Mouse (Mus musculus) intestine, embryonic 16.5 days (tissue): ENCODE measurements around the gene Tirap. TPM values are rescaled to one million over a fixed set of nuclear protein-coding genes. Genes with fewer than 3 reads are reported as not detected.

ENCODE experiments used
- ATAC-seq: fragments of 200-750 bp; cut with Nextera tagmentation; 2 replicates; pipeline ENCODE4 v1.8.0; 2017; ENCODE audit warnings: moderate TSS enrichment, moderate library complexity
- H3K27ac ChIP-seq: fragments of 300-500 bp; sonication (generic); 2 replicates; pipeline ENCODE4 v1.5.1; 2014; ENCODE audit warnings: mild to moderate bottlenecking, low read length
- H3K27me3 ChIP-seq: fragments of 300-500 bp; sonication (generic); replicated peaks from 2 replicates; pipeline ENCODE4 v1.6.1; 2014; ENCODE audit warnings: low read length, control low read depth, mixed read lengths; ENCODE audit not compliant: control insufficient read depth, insufficient read depth
- H3K36me3 ChIP-seq: fragments of 300-500 bp; sonication (generic); 2 replicates; pipeline ENCODE4 v1.6.1; 2014; ENCODE audit warnings: low read length, control low read depth; ENCODE audit not compliant: control insufficient read depth, insufficient read depth
- H3K4me1 ChIP-seq: fragments of 300-500 bp; sonication (generic); 2 replicates; pipeline ENCODE4 v1.6.1; 2014; ENCODE audit warnings: low read length, control low read depth, mixed read lengths; ENCODE audit not compliant: control insufficient read depth, insufficient read depth
- H3K4me2 ChIP-seq: fragments of 300-500 bp; sonication (generic); 2 replicates; pipeline ENCODE4 v1.6.1; 2014; ENCODE audit warnings: low read depth, low read length, control low read depth
- H3K4me3 ChIP-seq: fragments of 300-500 bp; sonication (generic); 2 replicates; pipeline ENCODE4 v1.5.1; 2014; ENCODE audit warnings: mild to moderate bottlenecking, low read length
- H3K9ac ChIP-seq: fragments of 300-500 bp; sonication (generic); 2 replicates; pipeline ENCODE4 v1.6.1; 2014; ENCODE audit warnings: low read depth, low read length
- H3K9me3 ChIP-seq: fragments of 300-500 bp; sonication (generic); 2 replicates; pipeline ENCODE4 v1.6.1; 2016; ENCODE audit warnings: low read length, control low read depth; ENCODE audit not compliant: control insufficient read depth
- WGBS: fragments of 180-500 bp; shearing (Covaris S2); extraction: QIAGEN DNeasy Blood & Tissue Kit; methylation state at CpG from one replicate; pipeline ENCODE4 v1.1.7; 2014; 5-methylcytosine and 5-hydroxymethylcytosine counted together
- polyA plus RNA-seq: library from polyadenylated mRNA; unstranded; fragments of >200 nt; fragmentation: Nextera tagmentation; extraction: Ambion mirVana; gene quantifications from 2 replicates; pipeline ENCODE4 v1.2.1, GENCODE M21; 2015

Gene Tirap
- polyA plus RNA-seq, 1 experiment from 2014 or later: 13.4 TPM

DNA sequence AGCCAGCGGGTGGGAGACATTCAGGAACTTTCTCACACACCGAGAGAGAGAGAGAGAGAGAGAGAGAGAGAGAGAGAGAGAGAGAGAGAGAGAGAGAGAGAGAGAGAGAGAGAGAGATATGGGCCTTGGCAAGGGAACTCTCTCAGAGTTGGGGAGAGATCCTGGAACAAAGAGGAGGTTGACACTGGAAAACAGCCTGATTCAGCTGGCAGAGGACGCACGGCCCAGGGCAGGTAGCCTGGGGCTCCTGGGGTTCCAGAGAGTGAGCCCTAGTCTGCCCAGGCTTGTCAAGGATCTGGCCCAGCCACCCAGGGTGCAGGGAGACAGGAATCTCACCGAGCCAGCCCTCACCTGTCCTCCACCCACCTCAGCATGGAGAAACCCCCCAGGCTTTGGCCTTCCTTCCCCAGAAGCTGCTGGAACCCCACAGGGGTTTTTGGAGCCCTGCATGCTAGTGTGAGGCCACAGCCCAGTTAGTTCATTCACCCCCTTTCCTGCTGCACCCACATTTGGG, 60.8 kb downstream of the Tirap start:
- 84% methylated on average over 5 of the region's 5 CpGs for WGBS
- Histone ChIP-seq H3K4me3 (no peak overlapping the region), H3K4me1 (no peaks in the 10 kb centered on the region; the same call in 1 of the 2 replicates), H3K4me2 (no peak overlapping the region), H3K9me3 (no peaks in the 10 kb centered on the region), H3K9ac (no peak overlapping the region), H3K36me3 (0 out of 2 replicates have a peak, but pooled peaks cover 6% of the 10 kb centered on the region), H3K27ac (no peak overlapping the region), H3K27me3 (no peaks in the 10 kb centered on the region)
- no peak for ATAC-seq

DNA sequence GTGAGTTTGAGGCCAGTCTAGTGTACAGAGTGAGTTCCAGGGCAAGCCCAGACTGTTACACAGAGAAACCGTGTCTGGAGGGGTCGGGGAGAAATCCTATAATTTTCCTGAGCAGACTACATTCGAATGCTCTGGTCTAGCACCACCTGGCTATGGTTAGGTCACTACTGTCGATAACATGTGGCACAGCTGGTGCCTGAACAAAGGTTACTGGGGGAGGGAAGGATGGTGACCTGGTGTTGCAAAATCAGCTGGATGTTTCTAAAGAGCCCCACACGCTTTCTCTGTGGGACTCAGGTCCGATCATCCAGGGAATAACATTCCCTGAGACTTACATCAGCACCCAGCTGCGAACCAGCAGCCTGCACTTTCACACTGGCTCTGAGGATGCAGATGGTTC, 62.1 kb downstream of the Tirap start:
- H3K27ac ChIP-seq: no peak overlapping the region
- H3K9me3 ChIP-seq: no peaks in the 10 kb centered on the region
- H3K4me3 ChIP-seq: no peak overlapping the region
- H3K4me1 ChIP-seq: no peaks in the 10 kb centered on the region; the same call in 1 of the 2 replicates
- 0 out of 2 replicates have a peak, but pooled peaks cover 6% of the 10 kb centered on the region for H3K36me3 ChIP-seq
- H3K9ac ChIP-seq: no peak overlapping the region
- peak; percentile 43 for ATAC-seq
- no peaks in the 10 kb centered on the region for H3K27me3 ChIP-seq
- WGBS: 68% methylated on average over 7 of the region's 7 CpGs
- H3K4me2 ChIP-seq: no peak overlapping the region

DNA sequence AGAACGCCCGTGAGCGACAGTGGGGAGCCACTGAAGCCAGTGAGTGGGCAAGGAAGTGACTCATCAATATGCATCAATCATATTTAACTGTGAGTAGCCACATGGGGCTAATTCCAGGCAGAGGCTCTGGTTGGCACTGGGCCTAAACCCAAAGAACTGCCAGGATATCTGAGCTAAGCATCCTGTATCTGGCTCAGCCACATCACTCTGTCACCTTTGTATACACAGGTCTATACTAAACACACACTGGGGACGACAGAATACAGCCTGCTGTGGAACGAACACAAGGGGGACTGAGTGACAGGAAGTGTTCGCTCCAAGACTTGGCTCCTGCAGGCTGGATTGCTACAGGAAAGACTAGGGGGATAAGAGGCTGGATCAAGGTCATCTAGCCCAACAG, 64.5 kb downstream of the Tirap start:
- H3K27ac ChIP-seq: no peak overlapping the region
- H3K4me2 ChIP-seq: no peak overlapping the region
- no peak overlapping the region for H3K4me3 ChIP-seq
- H3K27me3 ChIP-seq: no peaks in the 10 kb centered on the region
- H3K9ac ChIP-seq: no peak overlapping the region
- H3K36me3 ChIP-seq: 0 out of 2 replicates have a peak, but pooled peaks cover 6% of the 10 kb centered on the region
- no peak for ATAC-seq
- H3K4me1 ChIP-seq: peaks cover 5% of the 10 kb centered on the region; the same call in 1 of the 2 replicates
- no peaks in the 10 kb centered on the region for H3K9me3 ChIP-seq
- WGBS: 56% methylated on average over 6 of the region's 6 CpGs

Other genes starting within 250 kb of the Tirap start
- 250 and 291 TPM in 2 replicates for gene St3gal4, start 81.0 kb downstream of the Tirap start, polyA plus RNA-seq
- 73.5 and 88.2 TPM in 2 replicates for gene Dcps, start 24.2 kb downstream of the Tirap start, polyA plus RNA-seq
- 115 and 119 TPM in 2 replicates for gene Srpr, start 116 bp downstream of the Tirap start, polyA plus RNA-seq
- 41.7 and 46.3 TPM in 2 replicates for gene Foxred1, start 10.8 kb upstream of the Tirap start, polyA plus RNA-seq
- 58.2 and 58.9 TPM in 2 replicates for gene Fam118b, start 67.5 kb upstream of the Tirap start, polyA plus RNA-seq
- 30.8 and 36.2 TPM in 2 replicates for gene Rpusd4, start 67.6 kb upstream of the Tirap start, polyA plus RNA-seq
- gene Cdon, start 220.8 kb upstream of the Tirap start, polyA plus RNA-seq: 4.7 and 5.5 TPM in 2 replicates